Mouse (Mus musculus) liver, adult 2 months (tissue): ENCODE measurements around the gene Gpank1. TPM values are rescaled to one million over a fixed set of nuclear protein-coding genes. Genes with fewer than 3 reads are reported as not detected.

Experiments used
- DNase-seq: peaks from one replicate; pipeline ENCODE4 v3.0.0-alpha.2; 2011; ENCODE audit warnings: low read depth, low spot score; ENCODE audit errors: extremely low read depth
- H3K27ac ChIP-seq: fragments of 200-500 bp; replicated peaks from 2 replicates; pipeline ENCODE4 v1.5.1; 2012; ENCODE audit warnings: low read depth, mild to moderate bottlenecking, control low read depth, inconsistent platforms, low read length; ENCODE audit not compliant: insufficient read depth
- H3K27me3 ChIP-seq: fragments of 200-500 bp; 2 replicates; pipeline ENCODE4 v1.6.1; 2012; ENCODE audit warnings: mild to moderate bottlenecking, moderate library complexity, low read length, inconsistent platforms; ENCODE audit not compliant: control insufficient read depth, insufficient read depth
- H3K36me3 ChIP-seq: fragments of 200-500 bp; 2 replicates; pipeline ENCODE4 v1.6.1; 2012; ENCODE audit warnings: low read length, inconsistent platforms; ENCODE audit not compliant: control insufficient read depth, insufficient read depth
- H3K4me1 ChIP-seq: fragments of 200-500 bp; 2 replicates; pipeline ENCODE4 v1.6.1; 2011; ENCODE audit warnings: low read length; ENCODE audit not compliant: control insufficient read depth, insufficient read depth
- H3K4me3 ChIP-seq: fragments of 200-500 bp; 2 replicates; pipeline ENCODE4 v1.5.1; 2011; ENCODE audit warnings: low read depth, mild to moderate bottlenecking, control low read depth, low read length, moderate library complexity; ENCODE audit not compliant: insufficient read depth
- H3K79me2 ChIP-seq: fragments of 200-500 bp; 2 replicates; pipeline ENCODE4 v1.6.1; 2012; ENCODE audit warnings: inconsistent platforms, mild to moderate bottlenecking, low read length, moderate library complexity; ENCODE audit not compliant: control insufficient read depth, insufficient read depth
- H3K9ac ChIP-seq: fragments of 200-500 bp; 2 replicates; pipeline ENCODE4 v1.6.1; 2012; ENCODE audit warnings: low read depth, mild to moderate bottlenecking, control low read depth, inconsistent platforms, low read length
- CTCF ChIP-seq: fragments of 200-500 bp; IDR thresholded peaks from 2 replicates; pipeline ENCODE4 v1.5.1; 2011; ENCODE audit warnings: low read depth, low read length, control low read depth
- POLR2A ChIP-seq: fragments of 200-500 bp; IDR thresholded peaks from 2 replicates; pipeline ENCODE4 v1.6.1; 2011; ENCODE audit warnings: low read length, control low read depth; ENCODE audit not compliant: insufficient read depth; ENCODE audit errors: extremely low read depth
- WGBS: fragments of 180-500 bp; shearing (Covaris S2); methylation state at CpG from one replicate; pipeline ENCODE4 v1.1.7; 2018; 5-methylcytosine and 5-hydroxymethylcytosine counted together
- polyA plus RNA-seq: library from polyadenylated mRNA; depleted of rRNA; stranded (reverse); fragments of >200 nt; gene quantifications from 2 replicates; pipeline ENCODE4 v1.2.3, GENCODE M21; 2012; rRNA removed
- total RNA-seq: library from RNA; depleted of rRNA; stranded (reverse); fragments of >200 nt; gene quantifications from 2 replicates; pipeline ENCODE4 v1.2.3, GENCODE M21; 2014; rRNA removed

Gpank1 gene
- total and polyA plus RNA-seq, 2 experiments, result 9.8 to 11.4 TPM

DNA sequence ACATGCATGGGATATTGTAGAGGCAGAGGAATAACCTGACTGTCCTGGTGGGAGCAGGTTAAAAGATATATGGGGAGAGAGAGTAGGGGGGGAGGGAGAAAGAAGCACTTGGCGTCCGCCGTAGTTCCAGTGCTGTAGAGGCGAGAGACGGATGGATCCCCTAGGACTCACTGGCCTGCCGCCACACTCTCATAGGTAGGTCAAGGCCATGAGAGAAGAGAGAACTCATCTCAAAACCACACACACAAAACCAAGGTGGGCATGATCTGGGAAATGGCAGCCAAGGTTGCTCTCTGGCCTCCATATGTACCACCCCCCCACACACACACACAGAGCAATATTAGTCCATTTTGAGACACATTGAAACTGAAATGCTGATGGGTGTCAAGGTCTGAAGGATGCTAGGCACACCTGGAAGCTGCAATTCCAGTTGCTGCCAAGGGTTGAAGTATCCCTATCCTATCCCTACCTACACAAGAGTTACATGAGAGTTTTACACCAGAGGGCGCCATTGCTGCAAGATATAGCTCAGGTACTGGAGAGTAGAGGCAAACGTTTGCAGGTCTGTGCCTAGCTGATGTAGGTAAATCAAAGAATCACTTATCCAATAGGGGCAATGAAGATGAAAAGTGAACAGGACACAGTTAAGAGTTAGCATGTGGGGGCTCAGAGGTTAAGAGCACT is 45.2 kb downstream of the Gpank1 start:
- DNase-seq, result peak; percentile 64
- TF ChIP-seq CTCF (peak; percentile 50; the same call in 1 of the 2 replicates), POLR2A (no peak)
- WGBS, result 77% methylated on average over 8 of the region's 8 CpGs
- H3K27ac ChIP-seq, result no peak overlapping the region
- no peaks in the 10 kb centered on the region for H3K27me3 ChIP-seq
- H3K4me1 ChIP-seq, result peaks cover 5% of the 10 kb centered on the region
- no peak overlapping the region for H3K9ac ChIP-seq
- no peak overlapping the region for H3K4me3 ChIP-seq
- peaks cover 6% of the 10 kb centered on the region for H3K36me3 ChIP-seq
- peaks cover 22% of the 10 kb centered on the region for H3K79me2 ChIP-seq

DNA sequence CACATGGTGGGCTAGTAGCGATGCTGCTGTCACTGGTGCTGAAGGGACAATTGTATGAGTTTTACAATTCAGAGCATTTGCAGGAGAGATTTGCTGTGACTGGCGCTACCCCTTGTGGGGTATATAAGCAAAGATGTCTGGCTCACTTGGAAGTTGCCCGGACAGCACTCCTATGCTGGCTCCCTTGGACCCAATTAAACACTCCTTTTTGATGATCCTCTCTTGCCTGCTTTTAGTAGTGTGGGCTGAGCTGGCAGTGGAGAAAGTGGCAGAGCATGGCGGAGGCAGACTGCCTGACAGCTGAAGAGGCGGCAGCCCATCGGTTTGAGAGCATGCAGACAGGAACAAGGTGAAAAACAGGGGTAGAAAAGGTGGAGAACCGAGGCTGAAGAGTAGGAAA is 46.5 kb downstream of the Gpank1 start:
- no peak for DNase-seq
- WGBS, result 84% methylated on average over 7 of the region's 7 CpGs
- Histone ChIP-seq H3K4me3 (no peak overlapping the region), H3K9ac (no peak overlapping the region), H3K27ac (no peak overlapping the region), H3K4me1 (peaks cover 5% of the 10 kb centered on the region), H3K36me3 (no peaks in the 10 kb centered on the region), H3K79me2 (peaks cover 12% of the 10 kb centered on the region; the same call in 1 of the 2 replicates), H3K27me3 (no peaks in the 10 kb centered on the region)
- TF ChIP-seq POLR2A (no peak), CTCF (no peak)

DNA sequence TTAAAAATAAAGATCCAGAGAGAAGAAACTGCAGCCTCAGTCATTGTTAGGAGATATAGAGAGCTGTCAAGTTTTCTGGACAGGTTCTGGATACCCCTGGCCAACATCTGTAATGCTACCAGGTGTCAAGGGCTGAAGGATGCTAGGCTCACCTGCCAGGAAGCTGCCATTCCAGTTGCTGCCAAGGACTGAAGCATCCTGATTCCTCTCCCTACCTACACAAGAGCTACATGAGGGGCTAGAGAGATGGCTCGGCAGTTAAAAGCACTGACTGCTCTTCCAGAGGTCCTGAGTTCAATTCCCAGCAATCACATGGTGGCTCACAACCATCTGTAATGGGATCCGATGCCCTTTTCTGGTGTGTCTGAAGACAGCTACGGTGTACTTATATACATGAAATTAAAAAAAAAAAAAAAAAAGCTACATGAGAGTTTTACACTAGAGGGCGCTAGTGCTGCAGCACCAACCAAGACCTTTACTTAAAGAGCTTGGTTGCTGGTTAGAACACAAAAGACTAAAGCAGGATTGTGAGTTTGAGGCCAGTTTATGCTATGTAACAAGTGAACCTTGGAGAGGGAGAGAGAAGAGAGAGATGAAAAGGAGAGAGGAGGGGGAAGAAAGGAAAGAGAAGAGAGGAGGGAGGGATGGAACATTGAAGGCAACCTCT is 47.4 kb downstream of the Gpank1 start:
- 18% methylated on average over 4 of the region's 4 CpGs for WGBS
- peaks cover 3% of the 10 kb centered on the region for H3K4me1 ChIP-seq
- no peaks in the 10 kb centered on the region for H3K36me3 ChIP-seq
- no peak overlapping the region for H3K9ac ChIP-seq
- H3K27me3 ChIP-seq, result no peaks in the 10 kb centered on the region
- DNase-seq, result peak; percentile 57
- no peak overlapping the region for H3K27ac ChIP-seq
- no peak overlapping the region for H3K4me3 ChIP-seq
- no peak for TF ChIP-seq CTCF
- TF ChIP-seq POLR2A, result no peak
- H3K79me2 ChIP-seq, result peaks cover 9% of the 10 kb centered on the region; the same call in 1 of the 2 replicates

DNA sequence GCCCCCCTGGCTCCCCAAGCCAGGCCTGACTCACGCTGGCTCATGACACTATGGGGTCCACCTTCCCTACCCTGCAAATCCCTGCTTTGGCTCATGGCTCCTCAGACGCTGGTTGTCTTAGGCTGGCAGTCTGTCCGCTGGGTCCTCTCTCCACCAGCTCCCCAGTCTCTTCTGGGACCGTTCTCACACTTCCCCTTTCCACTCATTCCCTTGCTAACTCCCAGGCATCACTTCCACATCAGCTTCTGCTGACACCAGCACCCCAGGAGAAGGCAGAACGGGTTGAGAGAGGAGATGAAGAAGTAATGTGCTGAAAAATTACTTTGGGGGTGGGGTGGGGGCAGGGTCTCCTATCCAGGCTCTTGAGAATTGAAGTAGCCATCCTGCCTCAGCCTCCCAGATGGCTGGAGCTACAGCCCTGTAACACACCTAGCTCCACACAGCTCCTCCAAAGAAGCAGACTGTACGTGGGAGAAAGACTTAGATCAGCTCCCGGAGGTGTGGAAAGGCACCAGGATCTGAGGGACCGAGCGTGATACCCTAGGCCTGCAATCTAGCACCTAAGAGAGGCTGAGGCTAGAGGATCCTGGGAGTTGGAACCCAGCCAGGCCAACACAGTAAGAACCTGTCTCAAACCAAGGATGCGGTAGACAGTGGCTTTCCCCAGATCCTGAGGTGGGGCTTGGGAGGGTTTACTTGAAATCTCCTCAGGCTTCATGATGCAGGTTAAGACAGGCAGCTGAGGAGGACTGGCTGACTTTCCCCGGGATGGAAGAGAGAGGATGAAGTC is 51.4 kb downstream of the Gpank1 start:
- H3K27me3 ChIP-seq, result no peaks in the 10 kb centered on the region

DNA sequence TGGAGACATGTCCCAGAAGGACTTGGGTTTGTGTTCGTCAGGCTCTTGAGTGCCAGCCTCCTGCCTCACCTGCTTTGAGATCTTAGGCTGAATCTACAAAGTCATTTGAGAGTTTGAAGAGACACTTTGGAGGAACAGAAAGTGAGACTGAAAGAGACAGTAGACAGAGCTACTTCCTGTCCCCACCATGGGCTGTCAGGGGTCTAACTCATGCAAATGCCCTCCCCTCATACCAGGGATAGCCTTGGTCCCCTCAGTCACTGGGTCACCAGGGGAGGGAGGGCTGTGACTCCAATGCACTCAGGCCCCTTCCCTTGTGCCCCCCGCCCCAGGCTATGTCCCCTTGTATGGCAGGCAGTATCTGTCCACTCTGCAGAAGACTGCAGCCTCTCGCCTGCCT is 52.1 kb downstream of the Gpank1 start:
- WGBS, result 82% methylated on average over 3 of the region's 3 CpGs
- TF ChIP-seq POLR2A (no peak), CTCF (no peak)
- no peak for DNase-seq
- H3K27me3 ChIP-seq, result no peaks in the 10 kb centered on the region
- no peak overlapping the region for H3K4me3 ChIP-seq
- H3K36me3 ChIP-seq, result no peaks in the 10 kb centered on the region
- H3K27ac ChIP-seq, result peak overlapping the region; percentile 55
- H3K4me1 ChIP-seq, result no peaks in the 10 kb centered on the region
- no peak overlapping the region for H3K9ac ChIP-seq
- H3K79me2 ChIP-seq, result no peaks in the 10 kb centered on the region

More for the DNA sequence above, 51.4 kb downstream of the Gpank1 start:
- Histone ChIP-seq H3K9ac (peak overlapping the region; percentile 70), H3K79me2 (no peaks in the 10 kb centered on the region), H3K4me1 (no peaks in the 10 kb centered on the region), H3K36me3 (no peaks in the 10 kb centered on the region), H3K27ac (peak overlapping the region; percentile 64), H3K4me3 (peak overlapping the region; percentile 61)
- 78% methylated on average over 11 of the region's 11 CpGs for WGBS
- no peak for DNase-seq
- no peak for TF ChIP-seq CTCF
- no peak for TF ChIP-seq POLR2A

Other genes starting within 250 kb of the Gpank1 start
Only the 30 nearest of the 42 such genes appear.
- gene Lsm2, start 139.6 kb upstream of the Gpank1 start, total RNA-seq, result 7.9 and 11.1 TPM in 2 replicates
- 55.1 and 63.0 TPM in 2 replicates for gene Lsm2, start 139.6 kb upstream of the Gpank1 start, polyA plus RNA-seq
- 11.8 and 27.5 TPM in 2 replicates for gene Vars, start 120.5 kb upstream of the Gpank1 start, total RNA-seq
- gene Vars, start 120.5 kb upstream of the Gpank1 start, polyA plus RNA-seq, result 39.8 and 52.7 TPM in 2 replicates
- gene Vwa7, start 104.9 kb upstream of the Gpank1 start, total RNA-seq, result 0.07 and 0.09 TPM in 2 replicates
- 0.16 and 0.27 TPM in 2 replicates for gene Vwa7, start 104.9 kb upstream of the Gpank1 start, polyA plus RNA-seq
- 0.54 TPM in 1 of 2 replicates, not detected in the other for gene Sapcd1, start 93.4 kb upstream of the Gpank1 start, total RNA-seq
- gene Sapcd1, start 93.4 kb upstream of the Gpank1 start, polyA plus RNA-seq, result 0.66 TPM in 1 of 2 replicates, not detected in the other
- gene Msh5, start 74.7 kb upstream of the Gpank1 start, total RNA-seq, result 1.0 and 2.0 TPM in 2 replicates
- gene Msh5, start 74.7 kb upstream of the Gpank1 start, polyA plus RNA-seq, result 1.1 and 3.9 TPM in 2 replicates
- 15.9 and 20.3 TPM in 2 replicates for gene Clic1, start 71.5 kb upstream of the Gpank1 start, total RNA-seq
- gene Clic1, start 71.5 kb upstream of the Gpank1 start, polyA plus RNA-seq, result 12.2 and 16.8 TPM in 2 replicates
- 3.0 and 3.6 TPM in 2 replicates for gene Ddah2, start 62.4 kb upstream of the Gpank1 start, total RNA-seq
- gene Ddah2, start 62.4 kb upstream of the Gpank1 start, polyA plus RNA-seq, result 3.8 and 3.9 TPM in 2 replicates
- not detected in 2 replicates for gene Ly6g6c, start 56.1 kb upstream of the Gpank1 start, total RNA-seq
- gene Ly6g6c, start 56.1 kb upstream of the Gpank1 start, polyA plus RNA-seq, result not detected in 2 replicates
- 0.18 TPM in 1 of 2 replicates, not detected in the other for gene Mpig6b, start 55.3 kb upstream of the Gpank1 start, total RNA-seq
- 0.06 TPM in 1 of 2 replicates, not detected in the other for gene Mpig6b, start 55.3 kb upstream of the Gpank1 start, polyA plus RNA-seq
- 0.37 TPM in 1 of 2 replicates, not detected in the other for gene Ly6g6e, start 44.6 kb upstream of the Gpank1 start, total RNA-seq
- gene Ly6g6e, start 44.6 kb upstream of the Gpank1 start, polyA plus RNA-seq, result 0.33 and 0.35 TPM in 2 replicates
- 0.47 TPM in 1 of 2 replicates, not detected in the other for gene Ly6g6d, start 43.4 kb upstream of the Gpank1 start, total RNA-seq
- gene Ly6g6d, start 43.4 kb upstream of the Gpank1 start, polyA plus RNA-seq, result 0.24 and 0.67 TPM in 2 replicates
- not detected in 2 replicates for gene Ly6g6f, start 35.8 kb upstream of the Gpank1 start, total RNA-seq
- gene Ly6g6f, start 35.8 kb upstream of the Gpank1 start, polyA plus RNA-seq, result 0.07 TPM in 2 replicates
- 62.2 and 63.3 TPM in 2 replicates for gene Abhd16a, start 32.2 kb upstream of the Gpank1 start, total RNA-seq
- 78.4 and 83.0 TPM in 2 replicates for gene Abhd16a, start 32.2 kb upstream of the Gpank1 start, polyA plus RNA-seq
- gene Ly6g5c, start 13.2 kb upstream of the Gpank1 start, total RNA-seq, result not detected in 2 replicates
- not detected in 2 replicates for gene Ly6g5c, start 13.2 kb upstream of the Gpank1 start, polyA plus RNA-seq
- gene Ly6g5b, start 6.0 kb upstream of the Gpank1 start, total RNA-seq, result 0.40 and 0.46 TPM in 2 replicates
- gene Ly6g5b, start 6.0 kb upstream of the Gpank1 start, polyA plus RNA-seq, result 0.26 and 0.62 TPM in 2 replicates
- gene Csnk2b, start 598 bp downstream of the Gpank1 start, total RNA-seq, result 60.9 and 111 TPM in 2 replicates
- gene Csnk2b, start 598 bp downstream of the Gpank1 start, polyA plus RNA-seq, result 215 and 228 TPM in 2 replicates
- gene D17H6S53E, start 4.9 kb downstream of the Gpank1 start, total RNA-seq, result 9.8 and 11.4 TPM in 2 replicates
- gene D17H6S53E, start 4.9 kb downstream of the Gpank1 start, polyA plus RNA-seq, result 12.4 and 18.3 TPM in 2 replicates
- gene Apom, start 10.6 kb downstream of the Gpank1 start, total RNA-seq, result 432 and 465 TPM in 2 replicates
- gene Apom, start 10.6 kb downstream of the Gpank1 start, polyA plus RNA-seq, result 510 and 575 TPM in 2 replicates
- gene Bag6, start 13.7 kb downstream of the Gpank1 start, total RNA-seq, result 28.1 and 40.9 TPM in 2 replicates
- 88.4 and 119 TPM in 2 replicates for gene Bag6, start 13.7 kb downstream of the Gpank1 start, polyA plus RNA-seq
- 12.4 and 23.2 TPM in 2 replicates for gene Prrc2a, start 43.4 kb downstream of the Gpank1 start, total RNA-seq
- 103 and 144 TPM in 2 replicates for gene Prrc2a, start 43.4 kb downstream of the Gpank1 start, polyA plus RNA-seq
- 8.6 and 13.3 TPM in 2 replicates for gene Aif1, start 54.6 kb downstream of the Gpank1 start, total RNA-seq
- gene Aif1, start 54.6 kb downstream of the Gpank1 start, polyA plus RNA-seq, result 1.6 and 2.5 TPM in 2 replicates
- 10.2 and 13.0 TPM in 2 replicates for gene Lst1, start 67.0 kb downstream of the Gpank1 start, total RNA-seq
- 5.9 and 11.8 TPM in 2 replicates for gene Lst1, start 67.0 kb downstream of the Gpank1 start, polyA plus RNA-seq
- 1.8 and 3.0 TPM in 2 replicates for gene Ltb, start 73.0 kb downstream of the Gpank1 start, total RNA-seq
- 2.6 and 4.7 TPM in 2 replicates for gene Ltb, start 73.0 kb downstream of the Gpank1 start, polyA plus RNA-seq
- gene Tnf, start 80.6 kb downstream of the Gpank1 start, total RNA-seq, result 0.13 TPM in 1 of 2 replicates, not detected in the other
- 0.15 and 0.29 TPM in 2 replicates for gene Tnf, start 80.6 kb downstream of the Gpank1 start, polyA plus RNA-seq
- 0.27 TPM in 1 of 2 replicates, not detected in the other for gene Lta, start 83.9 kb downstream of the Gpank1 start, total RNA-seq
- gene Lta, start 83.9 kb downstream of the Gpank1 start, polyA plus RNA-seq, result 0.06 TPM in 1 of 2 replicates, not detected in the other
- gene Gm16181, start 99.4 kb downstream of the Gpank1 start, total RNA-seq, result 0.37 TPM in 1 of 2 replicates, not detected in the other
- not detected in 2 replicates for gene Gm16181, start 99.4 kb downstream of the Gpank1 start, polyA plus RNA-seq
- gene Atp6v1g2, start 112.2 kb downstream of the Gpank1 start, total RNA-seq, result 0.28 and 0.34 TPM in 2 replicates
- 1.6 and 2.7 TPM in 2 replicates for gene Atp6v1g2, start 112.2 kb downstream of the Gpank1 start, polyA plus RNA-seq
- gene Nfkbil1, start 114.3 kb downstream of the Gpank1 start, total RNA-seq, result 7.5 and 7.6 TPM in 2 replicates
- gene Nfkbil1, start 114.3 kb downstream of the Gpank1 start, polyA plus RNA-seq, result 7.5 and 8.6 TPM in 2 replicates
- 37.0 and 43.6 TPM in 2 replicates for gene Ddx39b, start 120.3 kb downstream of the Gpank1 start, total RNA-seq
- 64.9 and 103 TPM in 2 replicates for gene Ddx39b, start 120.3 kb downstream of the Gpank1 start, polyA plus RNA-seq
- gene H2-D1, start 141.3 kb downstream of the Gpank1 start, total RNA-seq, result 444 and 506 TPM in 2 replicates
- gene H2-D1, start 141.3 kb downstream of the Gpank1 start, polyA plus RNA-seq, result 487 and 676 TPM in 2 replicates